Mouse (Mus musculus): ENCODE results near the gene Grasp.

The Grasp gene

DNA sequence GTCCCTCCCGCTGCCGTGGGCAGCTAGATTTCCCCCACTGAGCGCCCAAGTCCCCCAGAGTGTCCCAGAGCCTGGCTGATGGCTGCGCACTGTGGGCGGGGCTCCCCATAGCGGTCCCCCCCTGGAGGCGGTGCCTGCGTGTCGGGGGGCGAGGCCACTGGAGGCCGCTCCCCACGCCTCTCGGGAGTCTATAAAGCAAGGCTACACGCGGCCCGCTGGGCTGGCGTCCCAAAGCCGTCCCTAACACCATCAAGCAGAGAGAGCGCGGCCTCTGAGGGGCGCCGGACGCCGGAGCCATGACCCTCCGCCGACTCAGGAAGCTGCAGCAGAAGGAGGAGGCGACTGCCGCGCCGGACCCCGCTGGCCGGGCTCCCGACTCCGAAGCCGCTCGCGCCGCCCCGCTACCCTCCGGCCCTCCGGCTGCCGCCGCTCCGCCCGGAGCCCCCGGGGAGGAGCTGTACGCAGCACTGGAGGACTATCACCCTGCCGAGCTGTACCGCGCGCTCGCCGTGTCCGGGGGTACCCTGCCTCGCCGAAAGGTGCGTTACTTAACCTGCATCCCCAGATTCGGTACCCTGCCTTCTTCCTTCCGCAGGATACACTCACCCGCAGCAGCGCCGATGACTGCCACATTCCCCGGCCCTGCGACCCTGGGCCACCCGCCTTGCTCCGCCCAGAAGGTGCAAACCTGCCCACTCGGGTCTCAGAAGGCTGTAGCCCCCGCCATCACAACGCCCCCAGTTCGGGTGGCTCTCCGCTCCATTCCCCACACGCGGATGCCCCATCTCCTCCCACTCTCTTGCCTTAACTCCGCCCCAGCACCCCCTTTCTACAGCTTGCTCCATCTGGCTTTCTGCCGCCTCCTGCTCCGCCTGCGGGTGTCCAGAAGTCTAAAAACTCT lies at the start of gene Grasp:
Gene Grasp, plus strand, starts transcription at position 183 of the 901 bp plus-strand sequence.
- DNase-seq (ENCODE audit: inconsistent ontology term), result peak; percentile 91

DNA sequence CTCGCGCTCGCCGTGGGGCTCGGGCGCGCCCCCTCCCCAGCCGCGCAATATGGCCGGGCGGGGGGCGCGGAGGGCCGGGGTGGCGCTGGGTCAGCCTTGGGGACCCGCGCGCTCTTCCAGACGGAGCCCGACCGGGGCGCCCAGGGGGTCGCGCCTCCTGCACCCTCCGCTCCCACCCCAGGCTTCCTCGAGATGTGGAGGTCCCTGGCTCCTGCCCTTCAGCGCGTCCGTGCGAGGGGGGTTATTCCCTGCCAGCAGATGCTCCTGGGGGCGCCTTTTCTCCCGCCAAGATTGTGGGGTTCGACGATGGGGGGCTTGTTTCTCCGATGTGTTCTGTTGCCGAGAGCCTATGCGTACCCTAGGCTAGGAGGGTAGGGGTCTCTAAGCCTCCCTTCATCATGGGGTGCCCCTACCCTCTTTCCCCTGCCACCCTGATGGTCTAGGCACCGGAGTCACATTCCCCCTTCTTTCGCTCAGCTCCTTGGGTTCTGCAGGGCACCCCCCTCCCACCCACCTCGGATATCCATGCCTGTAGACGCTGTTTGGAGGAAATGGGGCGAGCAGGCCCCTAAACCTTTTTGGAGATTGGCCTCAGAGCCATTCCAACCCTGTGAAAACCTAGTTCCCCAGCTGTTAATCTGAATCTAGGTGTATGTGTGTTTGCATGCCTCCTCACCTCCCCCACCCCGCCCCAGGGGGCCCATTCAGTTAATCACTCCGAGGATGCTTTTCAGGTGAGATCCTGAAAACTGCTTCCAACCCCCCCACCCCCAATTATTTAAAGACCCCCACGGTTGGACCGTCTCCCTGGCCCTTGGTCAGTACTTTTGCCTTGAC lies 49.5 kb upstream of the Grasp start:
- no peak for DNase-seq (ENCODE audit: inconsistent ontology term)

DNA sequence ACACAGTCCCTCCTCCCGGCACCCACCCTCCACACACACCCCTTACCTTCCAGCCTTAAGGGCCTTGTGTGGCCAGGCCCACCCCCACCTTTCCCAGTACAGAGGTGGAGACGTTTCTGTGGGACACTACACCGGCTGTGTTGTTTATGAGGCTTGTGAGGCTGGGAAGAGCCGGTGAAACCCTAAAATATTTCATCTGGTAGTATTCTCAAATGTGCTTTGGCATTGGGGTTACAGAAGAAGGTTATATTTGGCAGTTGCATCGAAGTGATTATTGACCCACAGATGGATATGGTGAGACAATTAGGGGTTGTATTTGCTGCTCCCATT lies 48.9 kb upstream of the Grasp start:
- no peak for DNase-seq (ENCODE audit: inconsistent ontology term)

DNA sequence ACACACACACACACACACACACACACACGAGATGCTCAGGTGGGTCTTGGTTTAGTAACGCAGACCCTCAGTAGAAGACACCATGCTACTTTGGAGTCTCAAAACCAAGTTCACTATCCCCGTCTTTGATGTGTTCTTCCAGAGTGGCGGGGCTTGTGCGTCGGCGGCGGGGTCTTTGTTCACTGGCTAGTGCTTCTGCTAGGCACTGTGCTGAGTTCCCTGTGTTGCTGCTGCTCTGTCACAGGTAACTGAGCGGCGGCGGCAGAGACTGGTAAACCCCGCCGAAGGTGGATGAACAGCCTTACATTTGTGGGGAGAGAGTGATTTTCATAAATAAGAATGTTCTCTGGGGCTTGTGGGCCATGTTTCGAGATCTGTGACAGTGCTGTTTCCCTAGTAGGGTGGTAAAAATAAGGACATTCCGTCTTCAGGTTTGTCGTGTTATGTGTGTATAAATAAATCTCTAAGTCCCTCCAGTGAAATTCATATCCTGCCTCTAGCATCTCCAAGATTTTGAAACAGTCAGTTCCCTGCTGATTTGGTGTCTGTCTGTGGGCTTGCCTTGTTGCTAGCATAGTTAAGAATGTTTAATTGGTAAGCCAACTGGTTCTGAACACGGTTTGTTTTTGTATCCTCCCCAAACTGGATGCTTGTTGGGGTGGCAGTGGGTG lies 48.2 kb upstream of the Grasp start:
- DNase-seq (ENCODE audit: inconsistent ontology term), result no peak

DNA sequence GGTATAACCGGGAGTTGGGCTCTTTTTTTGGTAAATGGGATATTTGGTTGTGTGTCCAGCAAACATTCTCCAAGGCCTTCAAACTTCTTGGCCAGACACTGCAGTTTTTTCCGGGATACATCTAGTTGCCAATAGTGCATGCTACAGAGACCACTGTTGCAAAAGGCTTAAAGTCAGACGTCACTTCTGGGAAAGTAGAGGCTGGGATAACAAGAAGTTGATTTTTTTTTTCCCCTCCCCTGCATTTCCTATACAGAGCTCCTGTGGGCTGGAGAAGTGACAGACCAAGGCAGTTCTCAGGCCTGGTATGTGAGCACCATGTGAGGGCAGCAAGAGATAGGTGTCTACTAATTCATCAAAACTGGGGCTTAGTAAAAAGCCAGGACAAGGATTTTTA lies 47.7 kb upstream of the Grasp start:
- DNase-seq (ENCODE audit: inconsistent ontology term), result no peak

DNA sequence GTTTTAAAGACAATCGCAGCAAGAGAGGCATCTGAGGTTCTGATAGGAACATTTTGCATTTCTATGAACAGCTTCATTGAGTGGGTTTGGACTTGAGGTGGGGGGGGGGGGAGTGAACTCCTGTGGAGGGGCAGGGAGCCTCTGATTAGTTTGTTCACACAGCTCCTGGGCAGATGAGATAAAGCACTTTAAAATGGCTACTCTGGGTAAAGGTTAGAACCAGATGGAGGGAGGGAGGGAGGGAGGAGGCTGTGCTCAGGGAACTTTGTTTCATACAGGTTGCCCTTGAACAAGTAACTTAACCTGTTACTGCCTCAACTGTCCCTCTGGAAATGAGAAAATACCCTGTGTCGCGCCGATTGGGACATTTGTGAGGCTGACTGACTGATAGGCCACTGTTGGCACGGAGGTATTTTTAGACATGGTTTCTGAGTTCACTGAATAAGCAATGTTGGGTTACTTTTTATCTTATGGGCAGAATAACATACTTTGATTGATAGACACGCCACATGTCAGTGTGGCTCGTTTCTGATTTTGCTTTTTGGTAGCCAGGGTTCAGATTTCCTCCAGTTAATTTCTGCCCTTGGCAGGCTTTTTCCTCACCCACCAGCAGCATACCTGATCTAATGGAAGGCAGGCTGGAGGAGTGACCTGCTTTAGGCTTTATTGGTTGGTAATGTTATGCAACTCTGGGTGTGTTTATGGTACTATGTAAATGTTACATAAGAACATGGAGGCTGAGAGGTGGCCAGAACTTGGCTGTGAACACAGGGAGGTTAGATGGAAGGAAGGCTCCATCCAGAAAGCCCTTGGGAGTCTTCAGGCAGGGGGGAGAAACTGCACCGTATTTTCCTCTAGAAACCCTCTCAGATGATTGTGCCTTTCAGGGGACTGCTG lies 46.9 kb upstream of the Grasp start:
- no peak for DNase-seq (ENCODE audit: inconsistent ontology term)

DNA sequence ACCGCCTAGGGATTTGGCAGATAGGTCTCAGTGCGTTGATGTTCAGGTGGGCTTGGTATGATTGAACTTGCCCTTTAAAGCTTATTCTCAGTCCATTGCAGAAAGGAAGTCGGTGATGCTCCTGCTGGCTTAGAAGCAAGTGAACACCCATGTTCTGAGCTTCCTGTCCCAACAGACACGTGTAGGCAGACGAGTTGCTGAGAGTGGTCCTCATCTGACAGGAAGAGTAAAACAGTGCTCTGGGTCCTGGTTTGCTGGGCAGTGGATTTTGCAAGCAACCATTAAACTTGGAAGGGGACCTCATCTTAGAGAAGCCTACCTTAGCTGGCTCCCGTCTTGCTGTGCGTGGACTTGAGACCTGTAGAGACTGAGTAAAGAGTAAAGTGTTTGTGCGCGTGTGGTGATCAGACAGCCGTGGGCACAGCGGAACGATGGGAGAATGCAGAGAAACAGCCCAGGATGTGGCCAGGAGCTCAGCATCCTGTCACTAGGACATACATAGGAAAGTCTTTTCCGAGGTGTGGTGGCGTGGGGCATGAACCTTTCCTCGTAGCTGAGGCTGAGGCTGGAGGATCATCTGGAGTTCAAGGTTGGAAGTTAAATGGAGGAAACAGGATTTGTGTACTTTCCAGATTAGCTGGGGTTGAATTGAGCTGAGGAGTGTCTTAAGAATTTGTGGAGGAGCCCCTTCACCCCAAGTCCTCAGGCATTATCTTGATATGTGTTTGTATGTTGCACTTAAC lies 43.5 kb upstream of the Grasp start:
- no peak for DNase-seq (ENCODE audit: inconsistent ontology term)

DNA sequence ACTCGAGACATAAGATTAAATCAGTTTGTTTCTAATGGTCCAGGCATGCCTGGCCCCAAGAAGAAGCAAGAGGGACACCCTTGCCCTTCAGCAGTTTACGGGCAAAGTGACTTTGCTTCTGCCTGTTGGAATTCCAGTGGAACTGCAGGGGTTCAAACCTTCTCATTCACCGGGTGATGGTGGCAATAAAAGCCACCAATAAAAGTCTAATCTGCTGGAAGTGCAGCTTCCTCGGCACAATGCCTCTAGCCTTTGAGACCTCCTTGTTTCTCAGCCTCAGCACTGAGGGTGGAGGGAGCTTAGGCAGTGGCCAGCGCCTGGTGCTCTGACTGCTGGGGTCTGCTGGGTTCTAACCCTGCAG lies 42.9 kb upstream of the Grasp start:
- DNase-seq (ENCODE audit: inconsistent ontology term), result no peak

DNA sequence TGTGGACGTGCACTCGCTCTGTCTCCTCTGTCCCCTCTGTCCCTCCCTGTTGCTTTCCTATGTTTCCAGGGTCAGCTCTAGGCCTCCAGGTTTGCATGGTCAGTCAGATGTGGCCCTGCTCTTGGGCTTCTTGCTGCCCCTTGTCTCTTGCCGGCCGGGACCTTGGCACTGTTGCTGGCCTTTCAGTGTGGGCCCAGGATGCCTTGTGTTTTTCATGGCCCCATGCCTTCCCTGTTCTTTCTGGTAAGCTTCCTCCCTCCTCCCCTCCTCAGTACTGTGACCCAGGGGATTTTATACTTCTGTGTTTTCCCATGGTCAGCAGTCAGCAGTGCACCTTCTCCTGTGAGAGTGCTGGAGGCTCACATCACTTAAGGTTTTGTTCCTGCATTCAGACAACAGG lies 42.5 kb upstream of the Grasp start:
- DNase-seq (ENCODE audit: inconsistent ontology term), result no peak

DNA sequence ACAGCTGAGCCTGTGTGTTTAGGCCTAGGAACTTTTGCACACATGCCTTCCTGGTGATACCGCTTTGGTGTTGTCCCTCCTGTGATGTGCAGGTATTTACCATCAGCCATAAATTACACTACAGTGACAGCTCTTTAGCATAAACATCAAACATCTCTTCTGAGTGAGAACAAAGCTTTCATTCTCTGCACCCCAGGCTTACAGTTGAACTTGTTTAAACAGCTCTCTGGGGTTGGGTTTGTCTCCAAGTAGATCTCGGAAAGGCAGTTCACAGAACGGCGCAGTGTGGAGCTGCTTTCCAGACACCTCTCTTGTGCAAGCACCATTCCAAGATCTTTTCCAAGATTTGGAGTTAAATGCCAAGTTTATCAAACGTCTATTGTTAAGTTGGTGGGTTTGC lies 41.3 kb upstream of the Grasp start:
- DNase-seq (ENCODE audit: inconsistent ontology term), result no peak

DNA sequence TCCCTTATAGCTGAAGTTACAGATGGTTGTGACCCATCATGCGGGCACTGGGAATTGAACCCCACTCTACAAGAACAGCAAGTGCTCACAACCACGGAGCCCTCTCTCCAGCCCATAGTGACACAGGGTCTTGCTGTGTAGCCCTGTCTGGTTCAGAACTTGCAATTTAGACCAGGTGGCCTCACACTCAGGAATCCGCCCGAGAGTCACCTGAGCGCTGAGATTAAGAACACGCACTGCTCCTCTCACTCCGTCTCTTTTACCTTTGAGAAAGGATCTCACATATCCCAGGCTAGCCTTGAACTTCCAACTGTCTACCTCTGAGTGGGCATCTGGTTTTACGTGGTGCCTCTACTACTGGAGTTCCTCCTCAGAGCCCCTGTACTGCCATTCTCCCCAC lies 39.7 kb upstream of the Grasp start:
- DNase-seq (ENCODE audit: inconsistent ontology term), result no peak

DNA sequence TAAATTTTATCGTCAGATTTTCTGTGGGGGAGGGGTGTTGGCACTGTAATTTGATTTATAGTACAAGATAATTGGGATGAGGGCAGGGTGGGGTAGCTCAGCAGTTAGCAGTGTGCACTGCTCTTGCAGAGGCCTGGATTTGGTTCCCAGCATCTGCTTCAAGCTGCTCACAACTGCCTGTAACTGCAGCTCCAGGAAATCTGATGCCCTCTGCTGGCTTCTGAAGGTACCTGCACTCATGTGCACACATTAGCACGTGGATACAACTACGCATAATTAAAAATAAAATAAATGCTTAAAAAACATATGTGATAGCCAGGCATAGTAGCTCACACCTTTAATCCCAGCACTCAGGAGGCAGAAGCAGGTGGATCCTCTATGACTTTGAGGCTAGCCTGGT lies 38.4 kb upstream of the Grasp start:
- DNase-seq (ENCODE audit: inconsistent ontology term), result no peak

DNA sequence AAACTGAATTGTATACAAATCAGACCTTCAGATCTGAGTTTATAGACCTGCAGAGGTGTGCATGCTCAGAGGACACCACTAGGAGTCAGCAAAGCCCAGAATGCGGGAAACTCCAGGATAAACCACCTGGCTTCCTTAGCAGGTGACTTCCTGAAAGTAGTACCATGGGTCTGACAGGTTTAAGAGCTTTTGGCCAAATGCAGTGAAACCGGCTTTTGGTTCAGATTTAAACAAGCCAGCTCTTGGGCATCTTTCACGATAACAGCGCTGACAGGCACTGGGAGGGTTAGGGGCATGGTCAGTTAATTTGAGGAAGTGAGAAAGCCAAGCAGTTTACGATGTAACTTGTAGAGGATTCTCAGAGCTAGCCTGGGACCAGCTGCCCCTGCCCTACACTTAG lies 36.1 kb upstream of the Grasp start:
- no peak for DNase-seq (ENCODE audit: inconsistent ontology term)

DNA sequence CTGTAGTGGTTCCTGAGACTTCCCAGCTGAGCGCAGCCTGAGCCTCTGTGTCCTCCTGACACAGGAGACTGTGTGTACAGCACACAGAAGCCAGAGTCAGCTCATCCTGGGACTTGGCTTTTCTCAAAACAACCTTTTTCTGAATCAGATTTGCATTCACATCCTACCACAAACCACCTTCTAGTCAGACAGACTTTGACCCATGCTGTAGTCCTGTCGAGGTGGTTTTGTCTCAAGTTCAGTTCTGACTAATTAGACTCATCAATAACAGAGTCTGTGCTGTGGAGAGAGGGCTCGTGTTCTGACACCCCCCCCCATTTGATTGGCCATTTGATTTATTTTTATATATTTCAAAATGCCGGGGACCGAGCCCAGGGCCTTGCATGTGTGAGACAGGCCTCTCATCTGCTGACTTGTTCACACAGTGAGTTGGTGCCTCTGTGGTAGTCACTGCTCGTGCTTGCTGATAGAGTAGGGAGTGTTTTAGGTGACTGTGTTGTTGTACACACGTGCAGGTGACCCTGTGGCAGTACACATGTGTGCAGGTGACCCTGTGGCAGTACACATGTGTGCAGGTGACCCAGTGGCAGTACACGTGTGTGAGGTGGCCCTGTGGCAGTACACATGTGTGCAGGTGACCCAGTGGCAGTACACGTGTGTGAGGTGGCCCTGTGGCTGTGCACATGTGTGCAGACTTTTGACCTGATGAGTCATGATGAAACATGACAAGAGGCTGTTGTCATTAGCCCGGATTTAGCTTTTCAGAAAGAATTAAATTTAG lies 33.8 kb upstream of the Grasp start:
- no peak for DNase-seq (ENCODE audit: inconsistent ontology term)

DNA sequence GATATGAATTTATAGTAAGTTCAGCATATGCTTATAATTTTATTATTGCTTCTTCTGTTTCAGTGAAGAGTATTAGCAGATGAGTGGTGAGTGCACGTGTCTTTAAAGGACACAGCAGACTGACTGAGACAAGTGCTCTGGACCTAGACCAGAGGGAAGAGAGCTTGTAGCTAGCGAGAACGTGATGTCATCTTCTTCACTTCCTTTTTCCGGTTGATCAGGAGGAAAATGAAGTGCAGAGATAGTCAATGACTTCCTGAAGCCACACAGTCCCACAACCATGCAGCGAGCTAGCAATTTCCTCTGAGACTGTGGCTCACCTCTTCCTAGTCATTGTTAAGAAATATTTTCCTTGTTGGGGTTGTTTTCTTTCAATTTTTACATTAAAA lies 33.2 kb upstream of the Grasp start:
- no peak for DNase-seq (ENCODE audit: inconsistent ontology term)

DNA sequence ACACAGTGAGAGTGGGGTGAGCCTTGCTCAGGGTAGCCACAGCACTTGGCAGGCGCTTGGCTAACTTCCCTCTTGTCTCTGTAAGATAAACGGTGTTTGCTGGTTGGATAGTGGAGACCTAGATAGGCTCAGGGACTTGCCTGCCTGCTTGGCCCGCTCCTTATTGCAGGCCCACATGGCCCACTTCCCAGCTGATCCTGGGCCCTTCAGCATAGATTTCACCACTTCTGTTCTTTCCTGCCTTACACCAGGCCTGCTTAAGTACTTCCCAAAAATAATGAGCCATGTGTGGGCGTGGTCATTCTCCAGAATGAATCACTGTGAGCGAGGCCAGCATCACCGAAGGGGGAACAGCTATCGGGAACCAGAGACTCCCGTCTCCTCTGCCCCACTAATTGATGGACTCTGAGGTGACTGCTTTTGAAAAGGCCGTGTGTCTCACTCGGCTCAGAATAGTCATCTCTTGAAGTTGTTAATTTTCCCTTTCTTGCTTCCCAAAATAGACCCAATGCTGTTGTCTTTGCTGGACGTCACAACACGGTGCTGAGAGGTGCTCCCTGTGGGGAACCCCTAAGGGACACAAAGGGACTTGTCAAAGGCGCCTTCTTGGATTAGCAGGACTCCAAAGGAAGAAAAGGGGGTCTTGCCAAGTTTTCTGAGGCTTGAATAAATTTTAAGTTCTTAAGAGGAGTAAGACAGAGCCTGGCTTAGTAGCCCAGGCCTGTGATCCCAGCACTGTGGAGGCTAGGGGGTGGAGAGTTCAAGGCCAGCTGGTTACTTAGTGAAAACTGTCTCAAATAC lies 32.3 kb upstream of the Grasp start:
- DNase-seq (ENCODE audit: inconsistent ontology term), result peak; percentile 84

DNA sequence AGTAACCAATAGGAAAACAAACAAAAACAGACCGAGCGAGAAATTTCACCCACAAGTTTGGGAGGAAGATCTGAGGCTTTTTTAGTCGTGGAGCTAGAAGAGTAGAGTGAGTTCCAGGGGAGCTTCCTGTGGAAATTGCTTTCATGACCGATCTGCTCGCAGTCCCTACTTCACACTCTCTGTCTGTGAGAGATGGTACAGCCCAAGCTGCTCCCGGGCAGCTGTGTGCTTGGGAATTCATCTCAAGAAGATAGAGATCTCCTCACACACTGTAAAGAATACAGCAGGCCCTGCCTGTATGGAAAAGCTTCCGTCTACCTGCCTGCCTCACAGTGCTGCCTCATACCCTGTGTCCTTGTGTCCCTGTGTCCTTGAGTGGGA lies 31.7 kb upstream of the Grasp start:
- DNase-seq (ENCODE audit: inconsistent ontology term), result no peak

DNA sequence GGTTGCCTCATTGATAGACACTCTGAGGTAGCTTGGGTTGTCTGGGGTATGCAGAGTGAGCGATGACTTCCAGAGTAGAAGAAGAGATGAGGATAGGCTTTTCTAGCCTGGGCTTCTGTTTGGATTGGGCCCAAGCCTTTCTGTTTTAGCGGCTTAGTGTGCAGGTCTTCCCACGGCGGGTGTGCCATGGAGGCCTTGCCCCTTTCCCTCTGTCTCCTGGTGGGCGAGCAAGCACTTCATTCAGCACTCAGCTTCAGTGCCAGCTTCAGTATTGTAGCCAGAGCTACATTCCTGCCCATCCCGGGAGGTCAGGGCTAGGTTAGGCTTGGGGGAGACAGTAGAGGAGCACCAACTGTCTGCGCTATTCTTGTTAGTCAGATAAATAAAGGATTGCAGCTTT lies 31.3 kb upstream of the Grasp start:
- no peak for DNase-seq (ENCODE audit: inconsistent ontology term)

DNA sequence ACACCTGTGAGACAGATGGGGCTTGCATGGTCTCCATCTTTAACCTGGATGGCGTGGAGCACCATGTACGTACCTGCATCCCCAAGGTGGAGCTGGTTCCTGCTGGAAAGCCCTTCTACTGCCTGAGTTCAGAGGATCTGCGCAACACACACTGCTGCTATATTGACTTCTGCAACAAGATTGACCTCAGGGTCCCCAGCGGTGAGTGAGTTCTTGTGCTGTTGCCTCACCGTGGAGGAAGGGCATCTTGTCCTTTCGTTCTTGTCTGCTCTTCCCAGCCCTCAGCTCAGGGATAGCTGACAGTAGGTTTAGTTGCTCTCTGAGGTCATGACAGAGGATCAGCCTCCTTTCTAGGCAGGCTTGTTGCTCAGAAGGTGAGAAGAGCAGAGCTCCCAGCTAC lies 30.0 kb upstream of the Grasp start:
- no peak for DNase-seq (ENCODE audit: inconsistent ontology term)

All from Muller cell, postnatal 12 days (primary cell).